In genomic region chr4:137968203-137968602, GRCm38 (mm10) we compare ENCODE assay signal across 8 mouse cellular contexts. TPM values are rescaled to one million over a fixed set of nuclear protein-coding genes. Genes with fewer than 3 reads are reported as not detected.
DNase-seq lines count a peak whose midpoint lies in the region; ATAC-seq and TF ChIP-seq lines count a peak whose summit lies in the region.

No protein-coding gene starts in this region.

- no peak overlapping the region for H3K4me3 ChIP-seq in bone marrow macrophage, adult 2 months (ENCODE audit: insufficient read depth, low read length)
- H3K4me3 ChIP-seq in heart, embryonic 14.5 days (ENCODE audit: control insufficient read depth in 1 of 2, insufficient read depth in 1 of 2, low read depth in 1 of 2, low read length in 2 of 2), result no peak overlapping the region
- no peak overlapping the region for H3K4me3 ChIP-seq in liver, embryonic 16.5 days (ENCODE audit: low read depth, low read length)

- WGBS in heart, embryonic 14.5 days, result 12% methylated on average over 9 of the region's 9 CpGs
- 12% methylated on average over 9 of the region's 9 CpGs for WGBS in liver, embryonic 16.5 days (ENCODE audit: insufficient replicate concordance)

- TF ChIP-seq CTCF in bone marrow macrophage, adult 2 months (IDR thresholded peaks at IDR 0.05; ENCODE audit: low read depth, low read length), result peak; percentile 91

- no peak overlapping the region for H3K9ac ChIP-seq in heart, embryonic 14.5 days (ENCODE audit: low read length)
- H3K9ac ChIP-seq in liver, embryonic 16.5 days (ENCODE audit: low read depth, low read length), result no peak overlapping the region

- H3K27ac ChIP-seq in bone marrow macrophage, adult 2 months (ENCODE audit: insufficient read depth, low read depth, low read length), result no peak overlapping the region
- H3K27ac ChIP-seq in heart, embryonic 14.5 days (replicated peaks in 1 of 2; ENCODE audit: control insufficient read depth in 1 of 2, insufficient read depth in 1 of 2, low read depth in 2 of 2, low read length in 2 of 2), result no peak overlapping the region
- H3K27ac ChIP-seq in liver, embryonic 16.5 days (ENCODE audit: low read length), result no peak overlapping the region

- H3K9me3 ChIP-seq in heart, embryonic 14.5 days (ENCODE audit: control insufficient read depth, low read length), result no peaks in the 10 kb centered on the region
- H3K9me3 ChIP-seq in liver, embryonic 16.5 days (replicated peaks; ENCODE audit: control insufficient read depth, low read length), result no peaks in the 10 kb centered on the region

- no peak overlapping the region for H3K4me2 ChIP-seq in heart, embryonic 14.5 days (ENCODE audit: low read length)
- no peak overlapping the region for H3K4me2 ChIP-seq in liver, embryonic 16.5 days (ENCODE audit: low read depth, low read length)

- TF ChIP-seq POLR2A in bone marrow macrophage, adult 2 months (IDR thresholded peaks at IDR 0.05; ENCODE audit: borderline replicate concordance, low read depth, low read length), result no peak

- H3K4me1 ChIP-seq in bone marrow macrophage, adult 2 months (ENCODE audit: control insufficient read depth, insufficient read depth, low read length), result no peaks in the 10 kb centered on the region
- H3K4me1 ChIP-seq in heart, embryonic 14.5 days (ENCODE audit: control insufficient read depth in 2 of 2, insufficient read depth in 2 of 2, low read length in 2 of 2), result no peaks in the 10 kb centered on the region
- no peaks in the 10 kb centered on the region for H3K4me1 ChIP-seq in liver, embryonic 16.5 days (ENCODE audit: control insufficient read depth, low read depth, low read length)

- peak; percentile 94 for DNase-seq in ES-CJ7 (ENCODE audit: low read depth, low spot score)
- peak; percentile 83 for DNase-seq in kidney, postnatal 14 days
- DNase-seq in thymus, postnatal 0 days (ENCODE audit: low spot score), result peak; percentile 85

- ATAC-seq in erythroblast, adult 5-6 weeks (replicated peaks; ENCODE audit: low FRiP score, poor library complexity, severe bottlenecking), result peak; percentile 90
- peak; percentile 45 for ATAC-seq in heart, embryonic 14.5 days (ENCODE audit: insufficient number of reproducible peaks, insufficient read depth, low FRiP score, low read depth)
- peak; percentile 64; the same call in 1 of the 2 replicates for ATAC-seq in liver, embryonic 16.5 days (ENCODE audit: low read depth)
- peak; percentile 90 for ATAC-seq in neutrophil, adult 5-6 weeks (ENCODE audit: extremely low read depth, insufficient number of reproducible peaks, low FRiP score, poor library complexity, severe bottlenecking)

- no peaks in the 10 kb centered on the region for H3K27me3 ChIP-seq in heart, embryonic 14.5 days (ENCODE audit: control insufficient read depth, insufficient read depth, low read length)
- H3K27me3 ChIP-seq in liver, embryonic 16.5 days (ENCODE audit: control insufficient read depth, insufficient read depth, low read depth, low read length), result no peaks in the 10 kb centered on the region

- peaks cover 17% of the 10 kb centered on the region for H3K36me3 ChIP-seq in heart, embryonic 14.5 days (ENCODE audit: control insufficient read depth, insufficient read depth, low read length)
- H3K36me3 ChIP-seq in liver, embryonic 16.5 days (ENCODE audit: control insufficient read depth, insufficient read depth), result no peaks in the 10 kb centered on the region

RNA-seq across cellular contexts. Expression of gene Eif4g3, which starts 24.6 kb away (rescaled TPM):
- 74.3 and 74.9 TPM in 2 replicates for polyA plus RNA-seq in bone marrow macrophage, adult 2 months (2012; ENCODE audit: insufficient read depth, insufficient read length, missing spikeins)
- total RNA-seq in erythroblast, adult 5-6 weeks (2015; ENCODE audit: low replicate concordance), result 21.1 and 23.6 TPM in 2 replicates
- 11.3 and 14.2 TPM in 2 replicates for total RNA-seq in erythroblast, adult 5-6 weeks (2017; ENCODE audit: low replicate concordance)
- polyA plus RNA-seq in heart, embryonic 14.5 days (2014; fragmentation: Nextera tagmentation; extraction: Ambion mirVana), result 24.9 and 25.1 TPM in 2 replicates
- polyA plus RNA-seq in liver, embryonic 16.5 days (2015; fragmentation: Nextera tagmentation; extraction: Ambion mirVana), result 5.6 and 6.4 TPM in 2 replicates
- 88.4 and 95.8 TPM in 2 replicates for total RNA-seq in neutrophil, adult 5-6 weeks (2017)
- polyA plus RNA-seq in thymus, postnatal 0 days (2015; fragmentation: Nextera tagmentation; extraction: Ambion mirVana), result 18.8 and 20.8 TPM in 2 replicates
